8 mouse cellular contexts compared by ENCODE assay signal in genomic region chr3:97226719-97227118, GRCm38 (mm10).
DNase-seq lines count a peak whose midpoint lies in the region; ATAC-seq and TF ChIP-seq lines count a peak whose summit lies in the region.

No protein-coding gene starts in this region.

- peaks cover 7% of the 10 kb centered on the region for H3K36me3 ChIP-seq in hindbrain, embryonic 12.5 days
- no peaks in the 10 kb centered on the region for H3K36me3 ChIP-seq in midbrain, embryonic 15.5 days (replicated peaks)

- no peak for DNase-seq in layer of hippocampus, adult 2 months (ENCODE audit: low spot score in 2 of 2)
- no peak for DNase-seq in layer of hippocampus, postnatal 36 days
- DNase-seq in adipocyte (ENCODE audit: low spot score): peak; percentile 31
- no peak for DNase-seq in ovary, postnatal 14 days (ENCODE audit: low spot score)
- no peak for DNase-seq in c-Kit-positive CD71-positive TER-119-positive erythroid progenitor cells, embryonic 14.5 days (ENCODE audit: low spot score)
- DNase-seq in layer of hippocampus, adult 8-10 months (ENCODE audit: low spot score in 2 of 2): no peak

- H3K27ac ChIP-seq in layer of hippocampus, adult 2 months: peak overlapping the region; percentile 75
- peak overlapping the region; percentile 97 for H3K27ac ChIP-seq in hindbrain, embryonic 12.5 days
- H3K27ac ChIP-seq in midbrain, embryonic 15.5 days: peak overlapping the region; percentile 93

- peak overlapping the region; percentile 78 for H3K4me2 ChIP-seq in hindbrain, embryonic 12.5 days (replicated peaks)
- H3K4me2 ChIP-seq in midbrain, embryonic 15.5 days: peak overlapping the region; percentile 74

- WGBS in hindbrain, embryonic 12.5 days: under 1% methylated on average over 18 of the region's 18 CpGs
- WGBS in midbrain, embryonic 15.5 days: 1% methylated on average over 18 of the region's 18 CpGs

- ATAC-seq in hindbrain, embryonic 12.5 days (ENCODE audit: low FRiP score): peak; percentile 42; the same call in 1 of the 2 replicates
- ATAC-seq in midbrain, embryonic 15.5 days (replicated peaks): peak; percentile 32

- H3K9ac ChIP-seq in hindbrain, embryonic 12.5 days: peak overlapping the region; percentile 94
- H3K9ac ChIP-seq in midbrain, embryonic 15.5 days: peak overlapping the region; percentile 92

- H3K9me3 ChIP-seq in hindbrain, embryonic 12.5 days (replicated peaks): no peaks in the 10 kb centered on the region
- H3K9me3 ChIP-seq in midbrain, embryonic 15.5 days: no peaks in the 10 kb centered on the region

- no peak for TF ChIP-seq CTCF in layer of hippocampus, adult 2 months (conservative IDR thresholded peaks at IDR 0.05)

- peak overlapping the region; percentile 56 for H3K4me3 ChIP-seq in layer of hippocampus, adult 2 months
- H3K4me3 ChIP-seq in hindbrain, embryonic 12.5 days: peak overlapping the region; percentile 86
- peak overlapping the region; percentile 83 for H3K4me3 ChIP-seq in midbrain, embryonic 15.5 days

- H3K27me3 ChIP-seq in hindbrain, embryonic 12.5 days: no peaks in the 10 kb centered on the region
- H3K27me3 ChIP-seq in midbrain, embryonic 15.5 days (replicated peaks): no peaks in the 10 kb centered on the region

- H3K4me1 ChIP-seq in hindbrain, embryonic 12.5 days: peaks cover 33% of the 10 kb centered on the region
- peaks cover 39% of the 10 kb centered on the region for H3K4me1 ChIP-seq in midbrain, embryonic 15.5 days
